Mouse (Mus musculus) layer of hippocampus, adult 2 months (tissue): Measurements from ENCODE around the gene 4933430I17Rik. TPM values are rescaled to one million over a fixed set of nuclear protein-coding genes. Genes with fewer than 3 reads are reported as not detected.
"Not testable (repeated sequence)": the region's sequence is repeated elsewhere in the genome, so short reads cannot be mapped to it uniquely, and the experiment has no call there.

ENCODE experiments used
- DNase-seq, 2 experiments: peaks; one replicate each; pipeline ENCODE4 v3.0.0; 2022; ENCODE audit warnings: low spot score in 2 of 2
- H3K27ac ChIP-seq: fragments of 200-600 bp; 2 replicates; pipeline ENCODE4 v1.8.1; 2022
- H3K4me3 ChIP-seq: fragments of 200-600 bp; 2 replicates; pipeline ENCODE4 v1.8.1; 2022; ENCODE audit warnings: mild to moderate bottlenecking
- CTCF ChIP-seq: fragments of 200-600 bp; conservative IDR thresholded peaks from 2 replicates; pipeline ENCODE4 v1.8.1; 2022; ENCODE audit warnings: antibody characterized with exemption, mild to moderate bottlenecking, moderate library complexity
- long read RNA-seq, 2 experiments: library from polyadenylated mRNA; stranded (forward); transcript quantifications; one replicate each; pipeline ENCODE4 v2.0.0; 2021; ENCODE audit warnings: borderline mapping rate in 2 of 2
- total RNA-seq, 2 experiments: library from RNA; stranded (reverse); gene quantifications; 2 replicates each; pipeline ENCODE4 v1.2.3; 2021

4933430I17Rik gene
- under 1 TPM in 1 of 2 experiments, not detected in 1; 0.44 TPM for total RNA-seq
- long read RNA-seq, experiment 1, partial matches to known transcripts = 0 of 1 reads
- long read RNA-seq, experiment 1, other reads (novel, unspliced or antisense) = 1 of 1 reads
- long read RNA-seq, experiment 2 = 0 reads

DNA sequence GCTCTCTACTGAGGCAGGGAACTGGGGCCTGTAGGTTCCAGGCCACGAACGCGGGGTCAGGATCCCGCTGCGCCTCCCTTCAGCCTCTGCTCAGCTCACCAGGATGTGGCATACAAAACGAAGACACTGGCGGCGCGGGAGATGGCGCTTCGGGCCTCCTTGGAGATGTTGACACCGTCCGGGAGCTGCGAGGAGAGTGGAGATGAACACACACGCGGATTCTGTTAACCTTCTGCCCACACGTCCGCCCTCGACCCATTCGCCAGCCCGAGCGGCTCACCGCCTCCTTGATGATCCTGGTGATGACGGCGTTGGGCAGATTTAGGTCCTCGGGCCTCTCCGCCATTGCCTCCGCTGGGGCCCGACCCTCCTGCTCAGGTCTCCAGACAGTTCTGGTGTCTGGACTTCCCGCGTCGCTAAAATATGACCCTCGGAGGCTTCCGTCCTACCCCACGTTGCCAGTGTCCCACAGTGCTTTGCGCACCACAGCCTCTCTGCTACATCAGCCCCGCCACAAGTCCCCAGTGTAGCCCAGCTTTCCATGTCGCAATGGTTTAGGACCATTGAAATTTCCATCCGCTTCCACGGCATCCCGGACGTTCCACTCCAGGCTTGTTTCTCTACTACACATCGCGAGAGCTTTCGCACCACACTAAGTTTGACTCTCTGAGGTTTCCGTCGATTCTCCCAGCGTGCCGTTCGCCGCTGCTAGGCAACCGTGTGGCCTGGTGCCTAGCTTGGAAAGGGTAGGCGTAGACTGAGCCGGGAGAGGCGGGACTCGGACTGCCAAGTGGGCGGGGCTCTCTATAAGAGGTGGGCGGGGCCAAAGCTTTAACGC, at the start of gene 4933430I17Rik, which contains the start of gene Pole3:
Gene 4933430I17Rik (plus strand): TSS at position 719 of the 838 bp plus-strand sequence.
Gene Pole3 (minus strand): TSS at position 418 of the 838 bp plus-strand sequence.
- peak; percentile 95 to 96 for DNase-seq
- H3K4me3 ChIP-seq = peak within 1 kb of the TSS; percentile 93
- H3K27ac ChIP-seq = peak within 1 kb of the TSS; percentile 100
- no peak for TF ChIP-seq CTCF

GRCm38 (mm10) chr4:62475793-62476192, 49.4 kb upstream of the 4933430I17Rik start:
- no peak for DNase-seq
- no peak overlapping the region for H3K27ac ChIP-seq
- H3K4me3 ChIP-seq = no peak overlapping the region
- no peak for TF ChIP-seq CTCF

- DNase-seq = no peak
- Histone ChIP-seq H3K27ac (no peak overlapping the region), H3K4me3 (no peak overlapping the region)
- TF ChIP-seq CTCF = no peak
These were observed 47.5 kb upstream of the 4933430I17Rik start for GRCm38 (mm10) chr4:62477542-62478244.

DNA sequence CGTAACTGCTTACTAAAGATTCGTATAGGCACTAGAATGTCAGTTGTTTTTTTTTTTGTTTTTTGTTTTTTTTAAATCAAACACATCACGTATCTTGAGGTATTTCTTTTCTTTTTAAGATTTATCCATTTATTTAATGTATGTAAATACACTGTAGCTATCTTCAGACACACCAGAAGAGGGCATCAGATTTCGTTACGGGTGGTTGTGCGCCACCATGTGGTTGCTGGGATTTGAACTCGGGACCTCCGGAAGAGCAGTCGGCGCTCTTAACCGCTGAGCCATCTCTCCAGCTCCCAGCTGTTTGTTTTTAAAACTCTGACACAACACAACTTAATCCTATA, 45.6 kb upstream of the 4933430I17Rik start:
- peak overlapping the region; percentile 55 for H3K4me3 ChIP-seq
- DNase-seq, H3K27ac ChIP-seq: not testable (repeated sequence)
- TF ChIP-seq CTCF = peak; percentile 74

DNA sequence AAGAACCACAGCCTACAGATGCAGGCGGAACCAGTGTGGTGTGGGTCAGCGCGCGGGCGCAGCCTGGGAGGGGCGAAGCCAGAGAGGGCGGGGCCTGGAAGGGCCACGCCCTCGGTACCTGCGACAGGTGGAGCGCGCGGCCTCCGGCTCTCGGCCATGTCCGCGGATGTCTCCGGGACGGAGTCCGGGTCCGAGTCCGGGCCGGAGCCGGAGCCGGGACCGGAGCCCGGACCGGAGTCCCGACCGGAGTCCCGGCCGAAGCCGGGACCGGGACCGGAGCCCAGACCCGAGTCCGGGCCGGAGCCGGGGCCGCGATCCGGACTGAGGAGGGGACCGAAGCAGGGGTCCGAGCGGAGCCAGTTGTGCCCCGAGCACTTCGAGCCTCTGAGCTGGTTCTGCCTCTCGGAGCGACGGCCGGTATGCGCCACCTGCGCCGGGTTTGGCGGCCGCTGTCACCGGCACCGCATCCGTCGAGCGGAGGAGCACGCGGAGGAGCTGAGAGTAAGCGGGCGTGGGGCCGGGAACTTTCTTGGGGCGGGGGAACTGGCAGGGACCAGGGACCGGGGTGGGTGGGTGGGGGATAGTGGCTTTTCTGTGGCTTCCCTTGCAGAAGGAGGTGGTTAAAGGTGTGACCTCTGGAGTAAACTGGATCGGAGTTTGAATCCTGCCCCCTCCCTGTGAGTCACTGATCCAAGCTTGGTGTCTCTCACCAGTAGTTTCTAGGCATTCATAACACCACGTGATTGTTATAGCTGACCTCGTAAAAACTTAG, 45.0 kb upstream of the 4933430I17Rik start, which contains the start of gene Bspry:
Gene Bspry (plus strand): TSS at position 117 of the 772 bp plus-strand sequence.
- no peak for TF ChIP-seq CTCF
- Histone ChIP-seq H3K27ac (no peak within 1 kb of the TSS), H3K4me3 (peak within 1 kb of the TSS; percentile 55)
- DNase-seq = no peak

GRCm38 (mm10) chr4:62480709-62481605, 44.2 kb upstream of the 4933430I17Rik start:
- Histone ChIP-seq H3K4me3 (no peak overlapping the region), H3K27ac (no peak overlapping the region)
- DNase-seq = no peak
- no peak for TF ChIP-seq CTCF

GRCm38 (mm10) chr4:62484928-62485327, 40.2 kb upstream of the 4933430I17Rik start:
- no peak overlapping the region for H3K4me3 ChIP-seq
- no peak for DNase-seq
- no peak for TF ChIP-seq CTCF
- H3K27ac ChIP-seq = no peak overlapping the region

DNA sequence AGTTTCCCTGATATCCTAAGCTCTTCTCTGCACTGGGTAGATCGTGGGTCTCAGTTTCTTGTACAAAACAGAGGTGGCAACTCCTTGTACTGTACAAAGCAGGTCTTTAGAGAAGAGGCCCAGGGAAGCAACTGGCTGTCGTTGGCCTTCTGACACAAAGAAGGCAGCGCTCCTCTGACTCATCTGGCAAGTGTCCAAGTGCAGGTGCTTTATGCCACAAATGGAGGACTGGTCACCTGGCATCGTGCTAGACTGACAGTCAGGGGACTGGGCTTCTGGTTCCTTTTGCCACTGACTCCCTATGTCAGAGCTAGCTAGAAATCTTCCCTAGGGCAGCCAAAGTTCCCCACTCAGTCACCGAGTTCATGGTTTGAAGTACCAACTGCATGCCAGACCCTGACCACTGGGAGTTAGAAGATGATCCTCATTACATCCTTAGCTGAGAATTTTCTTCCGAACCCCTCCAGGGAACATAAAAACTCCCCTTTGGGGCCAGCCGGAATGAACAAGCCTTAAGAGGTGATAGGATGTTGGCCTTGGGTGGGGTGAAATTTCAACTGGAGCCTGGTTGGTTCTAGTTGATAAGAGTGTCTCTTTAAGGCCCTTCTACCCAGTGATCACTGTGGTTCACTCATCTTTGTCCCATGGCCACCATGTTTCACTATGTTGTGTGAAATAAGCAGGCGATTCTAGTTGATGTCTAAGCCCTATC, 39.6 kb upstream of the 4933430I17Rik start:
- no peak overlapping the region for H3K27ac ChIP-seq
- H3K4me3 ChIP-seq = no peak overlapping the region
- no peak for TF ChIP-seq CTCF
- no peak for DNase-seq

GRCm38 (mm10) chr4:62486162-62486696, 38.9 kb upstream of the 4933430I17Rik start:
- Histone ChIP-seq H3K4me3 (no peak overlapping the region), H3K27ac (no peak overlapping the region)
- DNase-seq = no peak
- TF ChIP-seq CTCF = no peak

DNA sequence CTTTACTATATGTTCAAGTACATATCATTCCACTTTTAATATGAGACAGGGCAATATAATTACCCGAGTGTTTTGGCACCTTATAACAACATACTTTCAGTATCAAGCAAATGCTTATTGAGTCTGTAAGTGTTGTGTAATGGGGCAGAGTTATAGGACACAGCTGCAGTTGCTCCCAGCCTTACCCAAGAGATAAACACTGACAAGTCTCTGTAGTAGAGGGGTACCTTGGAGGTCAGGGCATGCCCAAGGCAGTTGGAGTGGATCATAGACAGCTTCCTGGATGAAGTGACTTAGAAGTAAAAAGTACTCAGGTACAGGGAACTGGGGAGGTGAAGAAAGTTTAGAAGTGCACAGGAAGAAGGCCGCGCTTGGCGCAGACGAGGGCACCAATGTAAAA, 38.0 kb upstream of the 4933430I17Rik start:
- no peak for DNase-seq
- no peak for TF ChIP-seq CTCF

GRCm38 (mm10) chr4:62487914-62488313, 37.3 kb upstream of the 4933430I17Rik start:
- TF ChIP-seq CTCF = no peak
- no peak for DNase-seq
- H3K4me3 ChIP-seq = no peak overlapping the region
- H3K27ac ChIP-seq = no peak overlapping the region

More for the DNA sequence above, 38.0 kb upstream of the 4933430I17Rik start:
- H3K4me3 ChIP-seq = no peak overlapping the region
- H3K27ac ChIP-seq = no peak overlapping the region
